Mouse (Mus musculus) E14TG2a.4 (cell line): ENCODE measurements around the gene Zfp518b.

ENCODE experiments used
- CTCF ChIP-seq: conservative IDR thresholded peaks from 2 replicates; pipeline ENCODE4 v1.5.1; 2014; ENCODE audit warnings: low read length
- NANOG ChIP-seq: IDR thresholded peaks from 2 replicates; pipeline ENCODE4 v1.6.1; 2014; ENCODE audit warnings: borderline replicate concordance, low read length, mixed read lengths
- POU5F1 ChIP-seq: IDR thresholded peaks from 2 replicates; pipeline ENCODE4 v1.6.1; 2014; ENCODE audit warnings: low read length, borderline replicate concordance

DNA sequence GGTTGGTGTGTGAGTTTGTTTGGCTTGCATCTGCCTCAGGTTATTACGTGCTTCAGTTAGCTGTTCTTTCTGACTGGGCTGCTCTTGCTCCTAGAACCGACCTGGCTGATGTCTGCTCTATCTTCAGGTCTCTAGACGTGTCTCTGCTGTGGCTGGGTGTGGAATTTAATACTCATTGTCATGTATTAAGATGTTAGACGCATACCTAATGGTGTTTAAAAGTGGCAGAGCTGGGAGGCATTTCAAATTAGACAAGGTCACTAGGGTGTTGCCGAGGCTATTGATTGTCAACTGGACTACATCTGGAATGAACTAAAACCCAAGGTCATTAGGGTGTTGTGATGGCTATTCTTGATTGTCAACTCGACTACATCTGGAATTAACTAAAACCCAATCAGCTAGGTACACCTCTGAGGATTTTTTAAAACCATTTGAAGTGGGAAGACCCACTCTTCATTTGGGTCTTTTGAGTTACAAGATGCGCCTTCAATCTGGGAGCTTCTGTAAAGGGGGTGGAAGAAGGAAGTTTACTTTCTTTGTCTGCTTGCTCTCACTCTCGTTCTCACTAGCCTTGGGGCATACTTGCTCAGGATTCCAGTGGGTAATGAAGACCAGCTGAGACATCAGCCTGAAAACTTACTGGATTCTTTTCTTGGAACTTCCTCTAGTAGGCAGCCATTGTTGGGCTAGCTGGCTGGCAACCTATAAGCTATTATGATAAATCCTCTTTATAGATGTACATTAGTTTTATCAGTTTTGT lies 12.2 kb upstream of the Zfp518b start:
- TF ChIP-seq CTCF = no peak
- TF ChIP-seq NANOG = peak; percentile 62; the same call in 1 of the 2 replicates
- TF ChIP-seq POU5F1 = no peak
